Mouse (Mus musculus): Measurements from ENCODE around the gene Col19a1. TPM values are rescaled to one million over a fixed set of nuclear protein-coding genes. Genes with fewer than 3 reads are reported as not detected.

Gene Col19a1
- 10 to 100 TPM; 26.1 to 28.3 TPM for total RNA-seq (2021)
- long read RNA-seq, experiment 1, full-length matches to known transcripts = 1 of 8 reads
- long read RNA-seq, experiment 1, partial matches to known transcripts = 1 of 8 reads
- long read RNA-seq, experiment 1, other reads (novel, unspliced or antisense) = 6 of 8 reads
- long read RNA-seq, experiment 2, partial matches to known transcripts = 1 of 4 reads
- long read RNA-seq, experiment 2, other reads (novel, unspliced or antisense) = 3 of 4 reads

- peak in 1 of 2 experiments; percentile 34 for DNase-seq (ENCODE audit: low spot score in 2 of 2)
These were observed at the start of gene Col19a1 for GRCm38 (mm10) chr1:24587141-24587541. Gene Col19a1, minus strand, starts transcription at chr1:24587472.

DNA sequence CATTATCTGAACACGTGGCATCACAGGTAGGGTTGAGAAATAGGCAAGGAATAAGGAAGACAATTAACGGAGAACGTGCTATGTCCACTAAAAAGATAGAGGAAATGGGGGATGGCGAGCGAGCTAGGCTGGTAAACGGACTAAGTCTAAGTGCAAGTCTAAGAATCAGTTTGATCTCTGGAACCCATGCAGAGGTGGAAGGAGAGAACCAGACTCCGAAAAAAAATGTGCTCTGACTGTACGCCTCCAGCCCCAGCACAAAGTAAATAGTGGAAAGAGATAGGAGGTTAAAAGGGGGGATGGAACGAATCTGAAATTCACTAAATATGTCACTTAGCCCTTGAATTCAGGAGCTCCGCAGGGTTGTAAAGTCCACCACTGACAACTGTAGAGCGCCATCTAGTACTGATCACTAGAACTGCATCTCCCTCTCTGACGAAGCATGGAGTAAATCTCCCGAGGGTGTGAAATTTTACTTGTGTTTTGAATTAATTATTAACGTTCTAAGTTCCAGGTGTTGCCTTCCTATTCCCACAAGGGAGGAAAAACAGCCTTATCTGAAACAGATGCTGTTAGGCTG is 46.4 kb upstream of the Col19a1 start:
- DNase-seq (ENCODE audit: low spot score in 2 of 2) = peak; percentile 15 to 49

GRCm38 (mm10) chr1:24612556-24612955 is 25.3 kb upstream of the Col19a1 start:
- DNase-seq (ENCODE audit: low spot score in 2 of 2) = peak in 1 of 2 experiments; percentile 27

DNA sequence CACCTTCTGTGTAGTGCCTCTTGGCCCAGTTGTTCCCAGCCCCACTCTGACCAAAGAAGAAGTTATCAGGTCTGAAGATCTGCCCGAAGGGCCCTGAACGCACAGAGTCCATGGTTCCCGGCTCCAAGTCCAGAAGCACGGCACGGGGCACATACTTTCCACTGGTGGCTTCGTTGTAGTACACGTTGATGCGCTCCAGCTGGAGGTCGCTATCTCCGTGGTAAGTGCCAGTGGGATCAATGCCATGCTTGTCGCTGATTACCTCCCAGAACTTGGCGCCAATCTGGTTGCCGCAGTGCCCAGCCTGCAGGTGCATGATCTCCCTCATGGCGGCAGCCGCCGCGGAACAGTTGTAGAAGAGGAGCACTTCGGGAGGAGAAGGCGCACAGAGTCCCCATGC is 7.8 kb upstream of the Col19a1 start:
- DNase-seq (ENCODE audit: low spot score in 2 of 2) = no peak

- peak; percentile 35 to 39 for DNase-seq (ENCODE audit: low spot score in 2 of 2)
These were observed 717 bp downstream of the Col19a1 start for GRCm38 (mm10) chr1:24586370-24587140.

DNA sequence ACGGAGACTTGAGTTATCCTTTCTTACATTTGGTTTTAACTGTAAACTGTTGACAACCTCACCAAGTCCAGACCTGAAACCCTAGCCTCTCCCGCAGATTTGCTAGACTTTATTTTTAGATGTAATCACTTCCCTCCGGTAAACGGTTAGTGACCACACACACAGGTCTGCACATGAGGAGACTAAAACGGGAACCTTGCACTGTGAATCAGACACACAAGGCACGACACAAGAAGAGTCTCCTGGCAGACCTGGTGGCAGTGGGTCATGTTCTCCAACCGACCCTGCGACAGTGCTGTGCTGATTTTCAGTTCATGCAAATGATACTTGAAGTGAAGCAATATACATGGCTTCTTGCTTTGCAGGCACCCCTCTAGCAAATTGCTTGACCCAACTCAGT is 14.7 kb downstream of the Col19a1 start:
- DNase-seq (ENCODE audit: low spot score in 2 of 2) = no peak

DNA sequence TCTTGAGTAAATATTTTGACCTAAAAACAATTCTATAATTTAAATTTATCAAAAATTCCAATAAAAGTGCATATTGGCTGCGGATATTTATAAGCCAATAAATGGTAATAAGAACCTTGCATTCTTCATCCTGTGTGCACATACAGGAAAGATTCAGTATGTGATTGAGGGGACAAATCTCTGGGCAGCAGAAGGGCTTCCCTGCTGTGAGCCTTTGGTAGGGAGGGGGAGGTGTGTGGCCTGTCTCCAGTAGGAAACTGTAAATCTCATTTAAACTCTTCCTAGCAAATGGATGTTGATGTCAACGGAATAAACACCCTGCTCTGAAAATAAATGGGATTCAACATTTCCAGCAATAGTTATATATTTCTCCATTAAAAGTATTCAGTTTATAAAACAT is 23.2 kb downstream of the Col19a1 start:
- no peak for DNase-seq (ENCODE audit: low spot score in 2 of 2)

DNA sequence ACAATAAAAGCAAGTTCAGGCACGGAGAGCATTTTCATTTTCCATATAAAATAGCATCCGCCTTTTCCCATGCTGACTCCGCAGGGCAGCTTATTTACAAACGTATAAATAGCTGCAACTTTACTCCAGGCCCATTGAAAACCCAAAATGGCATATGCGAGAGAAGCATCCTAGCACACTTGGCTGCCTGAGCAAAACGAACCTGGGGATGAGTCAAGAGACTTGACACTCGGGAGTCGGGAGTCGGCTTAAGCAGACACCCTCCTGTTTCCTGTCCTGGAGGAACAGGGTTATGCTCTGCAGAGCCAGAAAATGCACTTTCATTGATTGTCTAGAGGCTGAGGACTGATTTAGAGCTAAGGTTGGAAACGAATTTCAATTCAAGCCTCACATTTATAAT is 29.3 kb downstream of the Col19a1 start:
- no peak for DNase-seq (ENCODE audit: low spot score in 2 of 2)

DNA sequence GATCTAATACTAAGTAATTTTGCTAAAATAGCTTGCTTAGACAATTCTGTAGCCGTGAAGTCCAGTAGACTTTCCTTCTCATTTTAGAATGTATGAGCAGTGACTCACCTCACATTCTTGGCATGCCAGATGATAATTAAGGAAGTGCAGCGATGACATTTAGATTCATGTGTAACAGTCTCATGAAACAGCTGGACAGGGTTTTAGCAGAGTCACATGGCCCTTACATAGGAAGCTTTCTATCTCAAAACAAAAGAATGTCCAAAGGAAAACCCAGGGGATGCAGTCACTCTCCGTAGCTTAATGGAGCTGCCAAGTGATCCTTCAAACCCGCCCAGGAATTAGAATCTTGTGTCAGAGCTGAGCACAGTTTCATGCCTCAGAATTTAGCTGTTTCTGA is 33.8 kb downstream of the Col19a1 start:
- DNase-seq (ENCODE audit: low spot score in 2 of 2) = no peak

GRCm38 (mm10) chr1:24550560-24551280 is 36.6 kb downstream of the Col19a1 start:
- DNase-seq (ENCODE audit: low spot score in 2 of 2) = no peak

DNA sequence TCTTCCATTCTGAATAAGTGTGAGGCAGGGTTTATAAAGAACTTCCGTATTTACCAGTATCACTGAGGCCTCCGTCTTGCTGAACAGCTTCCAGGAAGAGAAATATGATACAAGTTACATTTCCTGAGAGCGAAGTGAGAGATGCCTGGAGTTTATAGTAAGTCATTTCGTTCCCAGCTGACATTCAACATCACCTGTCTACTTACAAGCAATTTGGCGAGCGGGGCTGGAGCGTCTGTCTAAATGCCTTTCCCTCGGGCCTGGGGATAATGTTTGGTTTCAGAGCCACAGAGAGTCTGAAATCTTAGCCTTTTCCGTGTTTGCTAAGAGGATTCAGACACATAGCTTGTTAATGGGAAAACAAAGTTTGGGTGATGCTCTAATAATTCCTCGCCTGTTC is 37.2 kb downstream of the Col19a1 start:
- no peak for DNase-seq (ENCODE audit: low spot score in 2 of 2)

- DNase-seq (ENCODE audit: low spot score in 2 of 2) = no peak
These were observed 38.2 kb downstream of the Col19a1 start for GRCm38 (mm10) chr1:24549050-24549449.

- no peak for DNase-seq (ENCODE audit: low spot score in 2 of 2)
These were observed 39.7 kb downstream of the Col19a1 start for GRCm38 (mm10) chr1:24547574-24547973.

DNA sequence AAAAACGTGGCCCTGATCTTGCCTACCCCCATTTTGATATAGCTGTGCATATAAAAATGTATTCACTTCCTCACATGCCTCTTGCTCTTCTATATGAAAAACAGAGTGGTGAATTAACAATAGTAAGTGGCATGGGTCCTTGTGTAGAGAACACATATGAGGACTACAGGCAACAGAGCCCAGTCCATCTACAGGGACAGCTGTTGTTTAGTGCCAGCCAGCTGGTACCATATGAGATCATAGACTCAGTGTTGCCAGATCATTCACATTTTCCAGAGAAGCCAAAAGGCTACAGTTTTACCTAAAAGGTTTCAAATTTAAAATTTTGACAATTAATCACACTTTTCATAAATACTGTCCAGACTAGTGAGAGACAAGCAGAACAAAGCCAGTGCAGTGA is 47.4 kb downstream of the Col19a1 start:
- DNase-seq (ENCODE audit: low spot score in 2 of 2) = peak in 1 of 2 experiments; percentile 43

GRCm38 (mm10) chr1:24527194-24527593 is 60.1 kb downstream of the Col19a1 start:
- DNase-seq (ENCODE audit: low spot score in 2 of 2) = no peak

DNA sequence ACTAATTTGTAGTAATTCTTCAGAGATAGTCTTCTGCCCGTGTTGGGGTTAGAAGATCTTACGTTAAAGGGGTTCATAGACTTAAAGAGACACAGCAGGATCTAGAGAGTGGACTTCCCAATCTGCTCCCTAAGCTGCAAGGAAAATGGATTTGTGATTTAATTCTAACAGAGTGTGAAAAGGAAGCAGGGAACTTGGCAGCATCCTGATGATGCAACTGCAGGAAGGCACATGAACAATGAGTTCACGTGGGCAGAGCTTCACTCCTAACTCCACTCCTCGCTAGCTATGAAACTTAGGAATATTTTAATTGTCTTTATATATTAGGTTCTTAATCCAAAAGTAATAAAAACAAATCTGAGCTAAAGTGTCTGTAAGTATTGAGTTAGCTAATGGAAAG is 69.8 kb downstream of the Col19a1 start:
- DNase-seq (ENCODE audit: low spot score in 2 of 2) = no peak

DNA sequence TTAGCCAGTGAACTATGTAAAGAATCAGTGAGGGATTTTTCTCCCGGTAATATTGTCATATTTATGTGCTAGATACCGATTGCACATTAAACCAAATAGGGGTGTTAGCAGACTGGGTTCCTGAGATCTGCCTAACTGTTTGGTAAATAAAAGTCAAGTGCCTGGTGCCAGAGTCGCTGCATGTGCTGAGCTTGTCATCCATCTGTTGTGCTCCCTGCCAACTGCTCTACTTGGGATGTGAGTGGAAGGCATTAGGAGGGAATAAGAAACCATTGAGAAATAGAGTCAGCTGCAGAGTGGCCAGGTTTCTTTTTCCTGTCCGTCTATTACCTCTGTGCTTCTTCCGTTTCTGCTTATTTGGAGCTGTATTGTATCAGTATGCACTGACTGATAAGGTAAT is 71.9 kb downstream of the Col19a1 start:
- peak; percentile 16 to 72 for DNase-seq (ENCODE audit: low spot score in 2 of 2)

- DNase-seq (ENCODE audit: low spot score in 2 of 2) = no peak
These were observed 75.7 kb downstream of the Col19a1 start for GRCm38 (mm10) chr1:24511536-24511935.

DNA sequence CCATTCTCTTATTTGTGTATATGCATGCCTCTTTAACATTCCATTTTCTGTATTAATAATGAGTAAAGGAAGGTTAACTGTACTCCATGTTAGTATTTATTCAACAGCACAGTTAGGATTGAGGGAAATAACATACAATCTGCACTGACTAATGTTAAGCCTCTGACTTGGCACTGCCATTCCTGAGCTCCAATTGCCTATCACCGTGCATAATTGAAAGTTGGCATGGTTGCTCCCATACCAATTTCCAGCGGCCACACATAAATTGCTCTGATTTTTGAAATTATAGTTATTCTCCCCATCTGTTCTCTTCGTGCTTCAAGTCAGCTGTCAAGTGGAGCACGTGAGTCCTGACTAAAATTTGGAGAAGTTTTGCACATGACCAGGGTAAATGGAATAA is 91.9 kb downstream of the Col19a1 start:
- DNase-seq (ENCODE audit: low spot score in 2 of 2) = peak in 1 of 2 experiments; percentile 62

DNA sequence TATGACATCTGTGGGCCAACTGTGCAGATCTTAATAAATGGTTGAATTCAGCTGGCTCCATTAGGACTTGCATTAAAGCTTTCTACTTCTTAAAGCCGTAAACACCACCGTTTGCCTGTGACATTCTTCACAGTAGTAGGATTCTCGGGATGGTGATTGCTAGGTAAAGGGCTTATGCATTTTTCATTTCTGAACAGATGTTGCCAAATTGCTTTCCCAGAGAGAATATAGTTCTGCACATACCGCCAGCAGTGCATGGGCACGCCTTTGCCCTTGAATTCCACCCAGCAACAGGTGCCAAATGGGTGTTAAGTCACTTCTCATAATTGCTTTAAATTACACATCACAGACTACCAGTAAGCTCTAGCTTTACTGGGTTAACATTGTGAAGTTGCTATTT is 103.1 kb downstream of the Col19a1 start:
- no peak for DNase-seq (ENCODE audit: low spot score in 2 of 2)

GRCm38 (mm10) chr1:24471096-24471710 is 116.1 kb downstream of the Col19a1 start:
- DNase-seq (ENCODE audit: low spot score in 2 of 2) = no peak
